23 mouse cellular contexts compared by ENCODE assay signal in genomic region chr7:135031466-135031865, GRCm38 (mm10).
DNase-seq lines count a peak whose midpoint lies in the region; ATAC-seq and TF ChIP-seq lines count a peak whose summit lies in the region.
"Had no signal": no experiment of that assay in that cellular context is flagged by ENCODE, and none has a peak within 500 bp of the region (broad histone marks: within the 10 kb centered on the region; RNA-seq: fewer than 3 reads in every experiment).

No protein-coding gene starts in this region.

- ATAC-seq in forebrain, postnatal 0 days = no peak
- ATAC-seq in forebrain, embryonic 12.5 days (ENCODE audit: low FRiP score) = no peak
- peak; percentile 71 for ATAC-seq in kidney, embryonic 15.5 days (replicated peaks; ENCODE audit: low FRiP score)
- no peak for ATAC-seq in stomach, postnatal 0 days (ENCODE audit: low FRiP score, low TSS enrichment)
- ATAC-seq: activated CD4-positive, CD25-positive, alpha-beta regulatory T cell, adult 4 months; forebrain, embryonic 16.5 days; intestine, embryonic 15.5 days; midbrain, embryonic 16.5 days had no signal

- H3K9me3 ChIP-seq in forebrain, postnatal 0 days (ENCODE audit: low read length) = no peaks in the 10 kb centered on the region
- no peaks in the 10 kb centered on the region for H3K9me3 ChIP-seq in forebrain, embryonic 12.5 days
- H3K9me3 ChIP-seq in kidney, embryonic 15.5 days (replicated peaks) = no peaks in the 10 kb centered on the region
- no peaks in the 10 kb centered on the region for H3K9me3 ChIP-seq in stomach, postnatal 0 days (ENCODE audit: control insufficient read depth, low read length)
- H3K9me3 ChIP-seq: embryonic facial prominence, embryonic 12.5 days; hindbrain, embryonic 13.5 days; intestine, embryonic 15.5 days; limb, embryonic 15.5 days had no signal

- no peak overlapping the region for H3K4me2 ChIP-seq in forebrain, postnatal 0 days (ENCODE audit: low read depth)
- H3K4me2 ChIP-seq in forebrain, embryonic 12.5 days = no peak overlapping the region
- no peak overlapping the region for H3K4me2 ChIP-seq in kidney, embryonic 15.5 days
- H3K4me2 ChIP-seq in stomach, postnatal 0 days (replicated peaks; ENCODE audit: low read depth) = no peak overlapping the region
- H3K4me2 ChIP-seq: embryonic facial prominence, embryonic 12.5 days; hindbrain, embryonic 13.5 days; intestine, embryonic 15.5 days; limb, embryonic 15.5 days had no signal

- H3K4me1 ChIP-seq in forebrain, postnatal 0 days (ENCODE audit: insufficient read depth) = no peaks in the 10 kb centered on the region
- H3K4me1 ChIP-seq in forebrain, embryonic 12.5 days = peaks cover 4% of the 10 kb centered on the region; the same call in 1 of the 2 replicates
- H3K4me1 ChIP-seq in kidney, embryonic 15.5 days = peaks cover 41% of the 10 kb centered on the region
- H3K4me1 ChIP-seq in stomach, postnatal 0 days (replicated peaks; ENCODE audit: control insufficient read depth, insufficient read depth) = no peaks in the 10 kb centered on the region
- H3K4me1 ChIP-seq: embryonic facial prominence, embryonic 12.5 days; intestine, embryonic 15.5 days; limb, embryonic 15.5 days had no signal

- TF ChIP-seq CTCF in forebrain, postnatal 0 days (IDR thresholded peaks at IDR 0.05; ENCODE audit: low read depth) = 0 out of 2 replicates have a peak, but pooled peaks have one; percentile 5
- TF ChIP-seq CTCF in stomach, postnatal 0 days (IDR thresholded peaks at IDR 0.05; ENCODE audit: low read depth) = peak; percentile 27; the same call in 1 of the 2 replicates

- no peak overlapping the region for H3K27ac ChIP-seq in forebrain, postnatal 0 days (ENCODE audit: low read depth, low read length)
- no peak overlapping the region for H3K27ac ChIP-seq in forebrain, embryonic 12.5 days
- H3K27ac ChIP-seq in kidney, embryonic 15.5 days = 0 out of 2 replicates have a peak overlapping the region, but pooled peaks have one; percentile 4
- H3K27ac ChIP-seq in stomach, postnatal 0 days (replicated peaks) = no peak overlapping the region
- H3K27ac ChIP-seq: embryonic facial prominence, embryonic 12.5 days; gastrocnemius, adult 2 months; hindbrain, embryonic 13.5 days; intestine, embryonic 15.5 days; limb, embryonic 15.5 days had no signal

- no peak overlapping the region for H3K4me3 ChIP-seq in forebrain, postnatal 0 days (ENCODE audit: low read depth, low read length)
- no peak overlapping the region for H3K4me3 ChIP-seq in forebrain, embryonic 12.5 days (replicated peaks)
- H3K4me3 ChIP-seq in kidney, embryonic 15.5 days (replicated peaks) = no peak overlapping the region
- H3K4me3 ChIP-seq in stomach, postnatal 0 days (ENCODE audit: low read depth, low read length) = no peak overlapping the region
- H3K4me3 ChIP-seq: embryonic facial prominence, embryonic 12.5 days; erythroblast, embryonic 14.5 days; gastrocnemius, adult 2 months; hindbrain, embryonic 13.5 days; intestine, embryonic 15.5 days; limb, embryonic 15.5 days had no signal

- H3K9ac ChIP-seq in forebrain, postnatal 0 days = no peak overlapping the region
- no peak overlapping the region for H3K9ac ChIP-seq in forebrain, embryonic 12.5 days
- no peak overlapping the region for H3K9ac ChIP-seq in kidney, embryonic 15.5 days
- H3K9ac ChIP-seq in stomach, postnatal 0 days (ENCODE audit: low read length) = no peak overlapping the region
- H3K9ac ChIP-seq: embryonic facial prominence, embryonic 12.5 days; hindbrain, embryonic 13.5 days; intestine, embryonic 15.5 days; limb, embryonic 15.5 days had no signal

- no peak for DNase-seq in forebrain, postnatal 0 days
- DNase-seq in kidney, adult 11 months = peak; percentile 33
- DNase-seq in kidney, adult 18-20 months = no peak
- DNase-seq in stomach, postnatal 0 days (ENCODE audit: low spot score) = no peak
- DNase-seq in right cerebral cortex, postnatal 25 days = no peak
- DNase-seq: adrenal gland, postnatal 10 days; cerebellum, adult 9-10 months; gastrocnemius, adult 2 months; heart, postnatal 10 days; lung, postnatal 36 days; right cerebral cortex, postnatal 4 days; thymus, postnatal 25 days had no signal

- no peaks in the 10 kb centered on the region for H3K27me3 ChIP-seq in forebrain, postnatal 0 days (ENCODE audit: insufficient read depth, low read length)
- no peaks in the 10 kb centered on the region for H3K27me3 ChIP-seq in forebrain, embryonic 12.5 days
- no peaks in the 10 kb centered on the region for H3K27me3 ChIP-seq in kidney, embryonic 15.5 days
- no peaks in the 10 kb centered on the region for H3K27me3 ChIP-seq in stomach, postnatal 0 days (ENCODE audit: control insufficient read depth, insufficient read depth, low read length)
- H3K27me3 ChIP-seq: embryonic facial prominence, embryonic 12.5 days; hindbrain, embryonic 13.5 days; intestine, embryonic 15.5 days; limb, embryonic 15.5 days had no signal

- TF ChIP-seq EP300 in stomach, postnatal 0 days (optimal IDR thresholded peaks at IDR 0.05) = no peak

- WGBS in forebrain, postnatal 0 days = 69% methylated on average over 3 of the region's 3 CpGs
- WGBS in forebrain, embryonic 12.5 days = 64% methylated on average over 3 of the region's 3 CpGs
- WGBS in kidney, embryonic 15.5 days = 52% methylated on average over 3 of the region's 3 CpGs
- WGBS in stomach, postnatal 0 days = 61% methylated on average over 3 of the region's 3 CpGs

- H3K36me3 ChIP-seq in forebrain, postnatal 0 days (ENCODE audit: insufficient read depth) = no peaks in the 10 kb centered on the region
- H3K36me3 ChIP-seq in forebrain, embryonic 12.5 days (replicated peaks) = no peaks in the 10 kb centered on the region
- H3K36me3 ChIP-seq in kidney, embryonic 15.5 days = no peaks in the 10 kb centered on the region
- H3K36me3 ChIP-seq in stomach, postnatal 0 days (ENCODE audit: control insufficient read depth, insufficient read depth, low read length) = no peaks in the 10 kb centered on the region
- H3K36me3 ChIP-seq: embryonic facial prominence, embryonic 12.5 days; G1E; hindbrain, embryonic 13.5 days; intestine, embryonic 15.5 days; limb, embryonic 15.5 days had no signal
